Mouse (Mus musculus): ENCODE data around the gene Mipep. TPM values are rescaled to one million over a fixed set of nuclear protein-coding genes. Genes with fewer than 3 reads are reported as not detected.

Mipep gene
- 10.2 and 10.7 TPM in 2 replicates for polyA plus RNA-seq (2015; fragmentation: Nextera tagmentation; extraction: Ambion mirVana)

- WGBS (ENCODE audit: insufficient replicate concordance), result under 1% methylated on average over 61 of the region's 61 CpGs
- Histone ChIP-seq H3K4me3 (replicated peaks) (peak within 1 kb of the TSS; percentile 87), H3K9ac (peak within 1 kb of the TSS; percentile 76), H3K27me3 (peaks cover 6% of the 10 kb centered on the region), H3K9me3 (replicated peaks) (no peaks in the 10 kb centered on the region), H3K4me1 (replicated peaks) (peaks cover 21% of the 10 kb centered on the region), H3K36me3 (replicated peaks) (0 out of 2 replicates have a peak, but pooled peaks cover 3% of the 10 kb centered on the region), H3K27ac (replicated peaks) (0 out of 2 replicates have a peak within 1 kb of the TSS, but pooled peaks have one; percentile 16), H3K4me2 (peak within 1 kb of the TSS; percentile 76)
- ATAC-seq (ENCODE audit: insufficient read depth), result peak; percentile 81
These were observed at the start of gene Mipep for GRCm38 (mm10) chr14:60784427-60785315. TSS of gene Mipep (plus strand) at chr14:60784573.

GRCm38 (mm10) chr14:60735206-60735605 lies 49.2 kb upstream of the Mipep start:
- H3K4me1 ChIP-seq (replicated peaks), result peaks cover 32% of the 10 kb centered on the region
- no peak overlapping the region for H3K9ac ChIP-seq
- no peaks in the 10 kb centered on the region for H3K27me3 ChIP-seq
- 0 out of 2 replicates have a peak overlapping the region, but pooled peaks have one; percentile 5 for H3K4me2 ChIP-seq
- H3K9me3 ChIP-seq (replicated peaks), result no peaks in the 10 kb centered on the region
- H3K27ac ChIP-seq (replicated peaks), result no peak overlapping the region; the same call in 1 of the 2 replicates
- no peak for ATAC-seq (ENCODE audit: insufficient read depth)
- H3K4me3 ChIP-seq (replicated peaks), result no peak overlapping the region
- 0 out of 2 replicates have a peak, but pooled peaks cover 3% of the 10 kb centered on the region for H3K36me3 ChIP-seq (replicated peaks)
- WGBS (ENCODE audit: insufficient replicate concordance), result 57% methylated on average over 5 of the region's 5 CpGs

GRCm38 (mm10) chr14:60735848-60736547 lies 48.4 kb upstream of the Mipep start:
- Histone ChIP-seq H3K27me3 (no peaks in the 10 kb centered on the region), H3K36me3 (replicated peaks) (0 out of 2 replicates have a peak, but pooled peaks cover 3% of the 10 kb centered on the region), H3K4me2 (peak overlapping the region; percentile 11; the same call in 1 of the 2 replicates), H3K9ac (no peak overlapping the region), H3K4me1 (replicated peaks) (peaks cover 35% of the 10 kb centered on the region), H3K4me3 (replicated peaks) (no peak overlapping the region), H3K9me3 (replicated peaks) (no peaks in the 10 kb centered on the region), H3K27ac (replicated peaks) (peak overlapping the region; percentile 77)
- WGBS (ENCODE audit: insufficient replicate concordance), result 19% methylated on average over 13 of the region's 13 CpGs
- ATAC-seq (ENCODE audit: insufficient read depth), result no peak

GRCm38 (mm10) chr14:60736591-60737192 lies 47.7 kb upstream of the Mipep start:
- ATAC-seq (ENCODE audit: insufficient read depth), result peak; percentile 52
- Histone ChIP-seq H3K27ac (replicated peaks) (peak overlapping the region; percentile 77), H3K27me3 (no peaks in the 10 kb centered on the region), H3K4me2 (peak overlapping the region; percentile 41), H3K4me1 (replicated peaks) (peaks cover 37% of the 10 kb centered on the region), H3K4me3 (replicated peaks) (no peak overlapping the region), H3K9ac (no peak overlapping the region), H3K9me3 (replicated peaks) (no peaks in the 10 kb centered on the region), H3K36me3 (replicated peaks) (0 out of 2 replicates have a peak, but pooled peaks cover 3% of the 10 kb centered on the region)
- WGBS (ENCODE audit: insufficient replicate concordance), result 11% methylated on average over 4 of the region's 4 CpGs

- H3K27me3 ChIP-seq, result no peaks in the 10 kb centered on the region
- no peaks in the 10 kb centered on the region for H3K9me3 ChIP-seq (replicated peaks)
- H3K36me3 ChIP-seq (replicated peaks), result 0 out of 2 replicates have a peak, but pooled peaks cover 5% of the 10 kb centered on the region
- H3K4me1 ChIP-seq (replicated peaks), result peaks cover 39% of the 10 kb centered on the region
- no peak for ATAC-seq (ENCODE audit: insufficient read depth)
- H3K27ac ChIP-seq (replicated peaks), result peak overlapping the region; percentile 77
- no peak overlapping the region for H3K4me3 ChIP-seq (replicated peaks)
- no peak overlapping the region for H3K9ac ChIP-seq
- peak overlapping the region; percentile 41 for H3K4me2 ChIP-seq
- WGBS (ENCODE audit: insufficient replicate concordance), result 15% methylated on average over 7 of the region's 7 CpGs
These were observed 47.2 kb upstream of the Mipep start for GRCm38 (mm10) chr14:60737202-60737611.

- no peak overlapping the region for H3K9ac ChIP-seq
- H3K9me3 ChIP-seq (replicated peaks), result no peaks in the 10 kb centered on the region
- peak overlapping the region; percentile 76 for H3K27ac ChIP-seq (replicated peaks)
- H3K27me3 ChIP-seq, result no peaks in the 10 kb centered on the region
- WGBS (ENCODE audit: insufficient replicate concordance), result 31% methylated on average over 10 of the region's 10 CpGs
- 0 out of 2 replicates have a peak, but pooled peaks cover 12% of the 10 kb centered on the region for H3K36me3 ChIP-seq (replicated peaks)
- no peak for ATAC-seq (ENCODE audit: insufficient read depth)
- H3K4me1 ChIP-seq (replicated peaks), result peaks cover 43% of the 10 kb centered on the region
- no peak overlapping the region for H3K4me3 ChIP-seq (replicated peaks)
- peak overlapping the region; percentile 32 for H3K4me2 ChIP-seq
These were observed 45.9 kb upstream of the Mipep start for GRCm38 (mm10) chr14:60738434-60738938.

GRCm38 (mm10) chr14:60739155-60739554 lies 45.2 kb upstream of the Mipep start:
- Histone ChIP-seq H3K4me2 (no peak overlapping the region), H3K4me1 (replicated peaks) (peaks cover 43% of the 10 kb centered on the region), H3K9ac (no peak overlapping the region), H3K27me3 (no peaks in the 10 kb centered on the region), H3K9me3 (replicated peaks) (no peaks in the 10 kb centered on the region), H3K4me3 (replicated peaks) (no peak overlapping the region), H3K27ac (replicated peaks) (peak overlapping the region; percentile 76; the same call in 1 of the 2 replicates), H3K36me3 (replicated peaks) (0 out of 2 replicates have a peak, but pooled peaks cover 12% of the 10 kb centered on the region)
- 15% methylated on average over 8 of the region's 9 CpGs for WGBS (ENCODE audit: insufficient replicate concordance)
- no peak for ATAC-seq (ENCODE audit: insufficient read depth)

GRCm38 (mm10) chr14:60739616-60740015 lies 44.8 kb upstream of the Mipep start:
- H3K36me3 ChIP-seq (replicated peaks), result 0 out of 2 replicates have a peak, but pooled peaks cover 12% of the 10 kb centered on the region
- H3K4me1 ChIP-seq (replicated peaks), result peaks cover 43% of the 10 kb centered on the region
- no peaks in the 10 kb centered on the region for H3K9me3 ChIP-seq (replicated peaks)
- no peak overlapping the region for H3K9ac ChIP-seq
- H3K27ac ChIP-seq (replicated peaks), result no peak overlapping the region
- H3K27me3 ChIP-seq, result no peaks in the 10 kb centered on the region
- 58% methylated on average over 12 of the region's 12 CpGs for WGBS (ENCODE audit: insufficient replicate concordance)
- H3K4me3 ChIP-seq (replicated peaks), result no peak overlapping the region
- H3K4me2 ChIP-seq, result no peak overlapping the region
- no peak for ATAC-seq (ENCODE audit: insufficient read depth)

GRCm38 (mm10) chr14:60740507-60740906 lies 43.9 kb upstream of the Mipep start:
- no peak for ATAC-seq (ENCODE audit: insufficient read depth)
- Histone ChIP-seq H3K4me2 (no peak overlapping the region), H3K27me3 (no peaks in the 10 kb centered on the region), H3K36me3 (replicated peaks) (0 out of 2 replicates have a peak, but pooled peaks cover 9% of the 10 kb centered on the region), H3K4me1 (replicated peaks) (peaks cover 36% of the 10 kb centered on the region), H3K27ac (replicated peaks) (no peak overlapping the region), H3K9me3 (replicated peaks) (no peaks in the 10 kb centered on the region), H3K4me3 (replicated peaks) (no peak overlapping the region), H3K9ac (no peak overlapping the region)
- 54% methylated on average over 5 of the region's 5 CpGs for WGBS (ENCODE audit: insufficient replicate concordance)

GRCm38 (mm10) chr14:60741033-60741432 lies 43.3 kb upstream of the Mipep start:
- H3K36me3 ChIP-seq (replicated peaks), result peaks cover 13% of the 10 kb centered on the region; the same call in 1 of the 2 replicates
- no peak overlapping the region for H3K27ac ChIP-seq (replicated peaks)
- H3K4me2 ChIP-seq, result no peak overlapping the region
- peaks cover 35% of the 10 kb centered on the region for H3K4me1 ChIP-seq (replicated peaks)
- H3K9ac ChIP-seq, result no peak overlapping the region
- ATAC-seq (ENCODE audit: insufficient read depth), result no peak
- H3K27me3 ChIP-seq, result no peaks in the 10 kb centered on the region
- 50% methylated on average over 8 of the region's 8 CpGs for WGBS (ENCODE audit: insufficient replicate concordance)
- H3K9me3 ChIP-seq (replicated peaks), result no peaks in the 10 kb centered on the region
- H3K4me3 ChIP-seq (replicated peaks), result no peak overlapping the region
